Mouse (Mus musculus): Measurements from ENCODE around the gene Susd5.

DNA sequence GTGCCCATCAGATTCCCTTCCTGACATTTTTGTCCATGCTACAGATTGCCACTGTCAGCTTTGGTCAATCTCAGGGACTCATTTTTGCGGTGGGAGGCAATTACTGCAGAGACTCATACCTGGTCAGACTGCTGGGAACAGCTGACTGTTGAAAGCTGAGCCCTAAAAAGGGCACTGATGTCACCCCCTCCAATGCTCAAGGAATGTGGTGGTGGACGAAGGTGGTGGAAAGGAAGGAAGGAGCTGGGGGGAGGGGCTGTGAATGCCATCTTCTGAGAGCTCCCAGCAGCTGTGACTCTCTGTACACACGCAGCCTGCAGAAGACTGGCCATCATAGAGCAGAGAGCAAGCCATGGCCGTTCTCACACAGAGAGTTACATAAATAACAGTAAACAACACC is 34.8 kb upstream of the Susd5 start:
- TF ChIP-seq CTCF (IDR thresholded peaks at IDR 0.05; ENCODE audit: low read depth) (no peak), EP300 (optimal IDR thresholded peaks at IDR 0.05) (no peak)

Measured in stomach, postnatal 0 days (tissue).